Mouse (Mus musculus): ENCODE data around the gene Atad3a. TPM values are rescaled to one million over a fixed set of nuclear protein-coding genes. Genes with fewer than 3 reads are reported as not detected.

The Atad3a gene
- polyA plus RNA-seq, 1 experiment from 2014 or later: 123 TPM

DNA sequence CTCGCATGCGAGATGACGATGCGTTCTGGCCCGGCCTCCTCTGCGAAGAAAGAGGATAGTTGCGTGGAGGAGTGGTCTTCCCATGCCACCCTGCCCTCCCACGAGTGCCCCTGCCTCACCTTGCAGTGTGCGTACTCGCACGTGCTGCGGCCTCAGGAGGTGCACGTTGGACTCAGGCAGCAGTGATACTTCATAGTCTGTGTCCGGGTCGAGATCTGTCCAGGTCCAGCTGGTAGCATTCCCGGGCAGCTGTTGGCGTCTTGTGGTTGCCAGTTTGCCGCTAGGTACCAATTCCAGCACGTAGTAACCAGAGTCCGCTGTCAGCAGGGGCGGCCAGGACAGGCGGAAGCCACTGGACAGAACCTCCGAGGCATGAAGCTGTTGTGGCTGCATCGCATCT, 9.7 kb upstream of the Atad3a start:
- Histone ChIP-seq H3K27ac (ENCODE audit: low read length) (no peak overlapping the region), H3K27me3 (ENCODE audit: control insufficient read depth, insufficient read depth, low read length) (peaks cover 22% of the 10 kb centered on the region), H3K36me3 (ENCODE audit: control insufficient read depth, insufficient read depth) (no peaks in the 10 kb centered on the region), H3K9ac (ENCODE audit: low read length) (peak overlapping the region; percentile 85), H3K9me3 (replicated peaks; ENCODE audit: control insufficient read depth, low read length) (no peaks in the 10 kb centered on the region), H3K4me2 (ENCODE audit: low read depth, low read length) (peak overlapping the region; percentile 92), H3K4me3 (ENCODE audit: low read length) (peak overlapping the region; percentile 65), H3K4me1 (ENCODE audit: control insufficient read depth, insufficient read depth, low read length) (peaks cover 22% of the 10 kb centered on the region)
- no peak for ATAC-seq (replicated peaks; ENCODE audit: extremely low read depth, insufficient read depth, low FRiP score)
- WGBS: 41% methylated on average over 24 of the region's 24 CpGs

DNA sequence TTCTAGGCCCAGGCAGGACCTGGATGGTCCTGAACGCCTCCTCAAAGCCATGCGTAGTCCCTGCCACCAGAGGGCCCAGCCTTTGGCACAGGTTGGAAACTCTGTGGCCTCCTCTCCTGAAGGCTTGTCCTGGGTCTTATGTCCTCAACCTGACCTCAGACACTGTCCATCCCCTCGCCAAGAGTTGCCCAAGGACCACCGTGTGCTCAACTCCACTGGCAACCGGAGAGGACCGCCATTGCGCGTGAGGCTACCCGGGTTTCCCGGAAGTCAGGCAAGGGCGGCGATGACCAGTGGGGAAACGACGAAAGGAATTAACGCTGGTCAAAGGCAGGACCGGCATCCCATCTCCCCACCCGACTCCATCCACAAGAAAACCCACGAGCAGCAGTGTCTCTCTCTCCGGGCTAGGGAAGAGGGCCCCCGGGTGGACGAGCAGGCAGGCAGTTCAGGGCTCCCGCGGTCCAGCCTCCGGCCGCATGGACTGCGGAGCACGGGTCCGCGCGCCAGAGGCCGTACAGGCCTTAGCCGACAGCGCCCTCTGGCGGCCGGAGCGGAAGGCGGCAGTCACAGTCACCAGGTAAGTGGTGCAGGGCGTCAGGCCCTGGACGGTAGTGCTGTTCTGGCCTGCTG, 9.1 kb upstream of the Atad3a start:
- ATAC-seq (replicated peaks; ENCODE audit: extremely low read depth, insufficient read depth, low FRiP score): peak; percentile 86
- peaks cover 22% of the 10 kb centered on the region for H3K27me3 ChIP-seq (ENCODE audit: control insufficient read depth, insufficient read depth, low read length)
- H3K9ac ChIP-seq (ENCODE audit: low read length): peak overlapping the region; percentile 85
- H3K4me2 ChIP-seq (ENCODE audit: low read depth, low read length): peak overlapping the region; percentile 92
- H3K4me3 ChIP-seq (ENCODE audit: low read length): peak overlapping the region; percentile 65
- peaks cover 16% of the 10 kb centered on the region for H3K4me1 ChIP-seq (ENCODE audit: control insufficient read depth, insufficient read depth, low read length)
- peak overlapping the region; percentile 81 for H3K27ac ChIP-seq (ENCODE audit: low read length)
- WGBS: 0% methylated on average over 39 of the region's 39 CpGs
- no peaks in the 10 kb centered on the region for H3K36me3 ChIP-seq (ENCODE audit: control insufficient read depth, insufficient read depth)
- H3K9me3 ChIP-seq (replicated peaks; ENCODE audit: control insufficient read depth, low read length): no peaks in the 10 kb centered on the region

DNA sequence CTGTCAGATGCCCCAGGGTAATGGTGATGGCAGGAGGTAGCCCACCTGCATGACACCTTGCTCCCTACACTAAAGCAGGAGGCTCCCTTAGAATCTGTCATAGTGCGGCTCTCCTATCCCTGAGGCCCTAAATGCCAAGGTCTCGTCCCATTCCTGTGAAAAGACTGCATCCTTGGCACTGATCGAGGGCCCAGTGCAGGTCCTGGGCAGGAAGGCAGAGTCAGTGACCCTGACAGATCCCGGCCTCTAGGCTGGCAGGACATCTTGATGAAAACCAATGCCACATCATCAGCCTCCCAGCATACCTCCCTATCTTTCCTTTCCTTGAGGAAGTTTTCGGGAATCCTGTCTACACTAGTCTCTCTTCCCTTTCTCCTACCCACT, 8.6 kb upstream of the Atad3a start:
- H3K4me1 ChIP-seq (ENCODE audit: control insufficient read depth, insufficient read depth, low read length): peaks cover 12% of the 10 kb centered on the region
- no peak overlapping the region for H3K27ac ChIP-seq (ENCODE audit: low read length)
- no peaks in the 10 kb centered on the region for H3K36me3 ChIP-seq (ENCODE audit: control insufficient read depth, insufficient read depth)
- no peak for ATAC-seq (replicated peaks; ENCODE audit: extremely low read depth, insufficient read depth, low FRiP score)
- peak overlapping the region; percentile 92 for H3K4me2 ChIP-seq (ENCODE audit: low read depth, low read length)
- 56% methylated on average over 5 of the region's 5 CpGs for WGBS
- peaks cover 20% of the 10 kb centered on the region for H3K27me3 ChIP-seq (ENCODE audit: control insufficient read depth, insufficient read depth, low read length)
- H3K9me3 ChIP-seq (replicated peaks; ENCODE audit: control insufficient read depth, low read length): no peaks in the 10 kb centered on the region
- peak overlapping the region; percentile 85 for H3K9ac ChIP-seq (ENCODE audit: low read length)
- H3K4me3 ChIP-seq (ENCODE audit: low read length): peak overlapping the region; percentile 65

DNA sequence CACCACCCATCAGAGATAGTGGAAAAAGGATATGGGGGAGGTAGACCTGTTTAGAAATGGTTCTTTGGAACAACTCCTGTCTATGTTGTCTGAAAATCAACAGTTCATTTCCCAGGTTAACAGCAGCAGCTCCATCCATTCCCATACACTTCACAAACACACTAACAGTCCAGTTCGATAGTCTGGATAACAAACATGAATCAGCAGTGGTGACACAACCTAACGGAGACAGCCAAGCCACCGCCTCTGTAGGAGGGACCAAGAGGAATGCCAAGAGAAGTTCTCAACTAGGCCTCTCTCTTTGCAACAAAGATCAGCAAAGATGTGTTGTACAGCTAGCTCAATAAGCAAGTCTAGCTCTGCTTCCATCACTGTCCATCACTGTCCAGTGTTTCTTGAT, 1.5 kb upstream of the Atad3a start:
- peaks cover 23% of the 10 kb centered on the region for H3K4me1 ChIP-seq (ENCODE audit: control insufficient read depth, insufficient read depth, low read length)
- no peak overlapping the region; the same call in 1 of the 2 replicates for H3K4me2 ChIP-seq (ENCODE audit: low read depth, low read length)
- H3K36me3 ChIP-seq (ENCODE audit: control insufficient read depth, insufficient read depth): no peaks in the 10 kb centered on the region
- no peak overlapping the region for H3K4me3 ChIP-seq (ENCODE audit: low read length)
- no peak overlapping the region for H3K9ac ChIP-seq (ENCODE audit: low read length)
- H3K27ac ChIP-seq (ENCODE audit: low read length): no peak overlapping the region
- 81% methylated on average over 3 of the region's 3 CpGs for WGBS
- H3K27me3 ChIP-seq (ENCODE audit: control insufficient read depth, insufficient read depth, low read length): no peaks in the 10 kb centered on the region
- no peaks in the 10 kb centered on the region for H3K9me3 ChIP-seq (replicated peaks; ENCODE audit: control insufficient read depth, low read length)
- ATAC-seq (replicated peaks; ENCODE audit: extremely low read depth, insufficient read depth, low FRiP score): no peak

DNA sequence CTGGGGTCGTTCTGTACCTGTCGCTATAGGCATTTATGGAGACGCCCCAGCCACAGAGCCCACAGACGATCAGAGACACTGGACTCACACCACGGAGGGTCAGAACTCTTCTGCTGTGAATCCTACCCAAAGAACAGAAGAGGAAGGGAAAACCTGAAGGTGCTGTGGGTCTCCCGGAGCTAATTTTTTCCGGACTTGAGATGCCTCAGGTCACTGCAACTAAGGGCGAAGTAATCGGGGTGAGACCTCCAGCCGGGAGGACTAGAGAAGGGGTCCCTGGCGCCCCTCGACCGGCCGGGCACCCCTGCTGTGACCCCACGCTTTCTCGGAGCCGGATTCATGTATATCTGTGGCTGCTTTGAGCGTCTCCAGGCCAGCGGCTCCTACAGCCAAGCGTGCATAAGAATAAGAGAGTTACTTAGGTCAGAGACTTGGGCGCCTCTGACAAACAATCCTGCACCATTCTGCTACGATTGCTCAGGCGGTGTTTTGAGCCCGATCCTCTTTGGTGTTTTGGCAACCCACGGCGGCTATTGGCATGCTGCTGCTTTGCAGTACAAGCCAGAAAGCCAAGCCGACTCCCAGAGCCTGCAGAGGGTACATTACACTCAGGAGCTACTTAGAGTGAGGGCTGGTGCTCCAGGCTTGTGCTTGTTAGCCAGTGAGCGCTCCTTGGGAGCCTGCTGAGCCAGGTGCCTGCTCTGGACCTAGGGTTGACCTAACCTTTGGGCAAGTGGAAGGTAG, 635 bp upstream of the Atad3a start:
- H3K9ac ChIP-seq (ENCODE audit: low read length): peak overlapping the region; percentile 88
- no peaks in the 10 kb centered on the region for H3K9me3 ChIP-seq (replicated peaks; ENCODE audit: control insufficient read depth, low read length)
- H3K27me3 ChIP-seq (ENCODE audit: control insufficient read depth, insufficient read depth, low read length): no peaks in the 10 kb centered on the region
- 2% methylated on average over 28 of the region's 28 CpGs for WGBS
- no peak for ATAC-seq (replicated peaks; ENCODE audit: extremely low read depth, insufficient read depth, low FRiP score)
- peak overlapping the region; percentile 54 for H3K27ac ChIP-seq (ENCODE audit: low read length)
- H3K36me3 ChIP-seq (ENCODE audit: control insufficient read depth, insufficient read depth): peaks cover 2% of the 10 kb centered on the region
- H3K4me3 ChIP-seq (ENCODE audit: low read length): peak overlapping the region; percentile 84
- peaks cover 31% of the 10 kb centered on the region for H3K4me1 ChIP-seq (ENCODE audit: control insufficient read depth, insufficient read depth, low read length)
- H3K4me2 ChIP-seq (ENCODE audit: low read depth, low read length): peak overlapping the region; percentile 99

DNA sequence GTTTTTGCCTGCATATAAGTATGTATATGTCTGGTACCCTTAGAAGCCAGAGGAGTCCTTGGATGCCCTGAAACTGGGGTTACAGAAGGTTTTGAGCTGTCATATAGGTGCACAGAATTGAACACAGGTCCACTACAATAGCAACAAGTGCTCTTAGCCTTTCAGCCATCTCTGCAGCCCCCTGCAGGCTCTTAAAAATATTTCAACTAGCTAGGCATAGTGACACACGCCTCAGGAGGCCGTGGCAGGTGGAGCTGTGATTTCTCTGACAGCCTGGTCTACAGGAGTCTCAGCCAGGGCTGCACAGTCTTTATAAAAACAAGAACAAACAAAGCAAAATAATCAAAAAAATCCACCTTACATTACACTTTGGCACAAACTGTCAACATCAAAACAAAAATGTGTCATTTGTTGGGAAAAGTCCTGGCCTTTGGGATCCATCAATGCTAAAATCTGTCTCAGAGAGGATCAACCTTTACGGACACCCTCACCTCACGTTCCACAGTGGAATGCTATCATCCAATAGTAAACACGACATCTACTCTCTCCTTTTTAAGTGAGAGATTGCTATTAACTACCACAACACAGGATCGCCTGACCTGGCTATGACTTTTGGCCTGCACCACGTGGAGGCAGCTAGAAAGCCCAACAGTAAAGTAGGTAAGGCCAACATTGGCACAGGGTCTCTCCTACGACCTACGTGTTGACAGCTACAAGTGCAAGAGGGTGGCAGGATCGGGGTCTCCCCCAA, 856 bp downstream of the Atad3a start:
- peak; percentile 5; the same call in 1 of the 2 replicates for ATAC-seq (replicated peaks; ENCODE audit: extremely low read depth, insufficient read depth, low FRiP score)
- H3K4me2 ChIP-seq (ENCODE audit: low read depth, low read length): peak overlapping the region; percentile 99
- peak overlapping the region; percentile 88 for H3K27ac ChIP-seq (ENCODE audit: low read length)
- peaks cover 16% of the 10 kb centered on the region for H3K36me3 ChIP-seq (ENCODE audit: control insufficient read depth, insufficient read depth)
- H3K4me3 ChIP-seq (ENCODE audit: low read length): peak overlapping the region; percentile 84
- no peaks in the 10 kb centered on the region for H3K27me3 ChIP-seq (ENCODE audit: control insufficient read depth, insufficient read depth, low read length)
- WGBS: 2% methylated on average over 10 of the region's 10 CpGs
- H3K9ac ChIP-seq (ENCODE audit: low read length): peak overlapping the region; percentile 78
- H3K4me1 ChIP-seq (ENCODE audit: control insufficient read depth, insufficient read depth, low read length): peaks cover 34% of the 10 kb centered on the region
- no peaks in the 10 kb centered on the region for H3K9me3 ChIP-seq (replicated peaks; ENCODE audit: control insufficient read depth, low read length)

DNA sequence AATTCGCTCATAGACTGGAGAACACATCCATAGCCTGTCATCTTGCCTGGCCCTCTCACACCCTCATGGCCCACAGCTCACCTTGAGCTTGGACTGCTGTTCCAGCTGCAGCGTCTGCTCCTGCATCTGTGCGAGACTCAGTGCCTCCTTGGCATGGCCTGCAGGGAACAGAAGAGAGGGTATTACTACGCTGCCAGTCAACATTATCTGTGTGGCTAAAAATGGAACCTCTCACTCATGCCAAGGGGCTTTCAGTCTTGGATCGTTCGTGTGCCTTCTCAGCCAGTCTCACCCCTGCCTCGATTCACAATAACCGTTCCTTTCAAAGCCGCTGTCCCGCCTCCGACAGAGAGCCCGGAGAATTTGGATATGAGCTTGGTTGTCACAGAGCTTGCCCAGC, 3.9 kb downstream of the Atad3a start:
- Histone ChIP-seq H3K9ac (ENCODE audit: low read length) (no peak overlapping the region), H3K4me3 (ENCODE audit: low read length) (no peak overlapping the region), H3K4me1 (ENCODE audit: control insufficient read depth, insufficient read depth, low read length) (peaks cover 34% of the 10 kb centered on the region), H3K9me3 (replicated peaks; ENCODE audit: control insufficient read depth, low read length) (no peaks in the 10 kb centered on the region), H3K27me3 (ENCODE audit: control insufficient read depth, insufficient read depth, low read length) (no peaks in the 10 kb centered on the region), H3K4me2 (ENCODE audit: low read depth, low read length) (peak overlapping the region; percentile 48), H3K36me3 (ENCODE audit: control insufficient read depth, insufficient read depth) (peaks cover 39% of the 10 kb centered on the region), H3K27ac (ENCODE audit: low read length) (peak overlapping the region; percentile 37; the same call in 1 of the 2 replicates)
- no peak; the same call in 1 of the 2 replicates for ATAC-seq (replicated peaks; ENCODE audit: extremely low read depth, insufficient read depth, low FRiP score)
- 51% methylated on average over 12 of the region's 12 CpGs for WGBS

DNA sequence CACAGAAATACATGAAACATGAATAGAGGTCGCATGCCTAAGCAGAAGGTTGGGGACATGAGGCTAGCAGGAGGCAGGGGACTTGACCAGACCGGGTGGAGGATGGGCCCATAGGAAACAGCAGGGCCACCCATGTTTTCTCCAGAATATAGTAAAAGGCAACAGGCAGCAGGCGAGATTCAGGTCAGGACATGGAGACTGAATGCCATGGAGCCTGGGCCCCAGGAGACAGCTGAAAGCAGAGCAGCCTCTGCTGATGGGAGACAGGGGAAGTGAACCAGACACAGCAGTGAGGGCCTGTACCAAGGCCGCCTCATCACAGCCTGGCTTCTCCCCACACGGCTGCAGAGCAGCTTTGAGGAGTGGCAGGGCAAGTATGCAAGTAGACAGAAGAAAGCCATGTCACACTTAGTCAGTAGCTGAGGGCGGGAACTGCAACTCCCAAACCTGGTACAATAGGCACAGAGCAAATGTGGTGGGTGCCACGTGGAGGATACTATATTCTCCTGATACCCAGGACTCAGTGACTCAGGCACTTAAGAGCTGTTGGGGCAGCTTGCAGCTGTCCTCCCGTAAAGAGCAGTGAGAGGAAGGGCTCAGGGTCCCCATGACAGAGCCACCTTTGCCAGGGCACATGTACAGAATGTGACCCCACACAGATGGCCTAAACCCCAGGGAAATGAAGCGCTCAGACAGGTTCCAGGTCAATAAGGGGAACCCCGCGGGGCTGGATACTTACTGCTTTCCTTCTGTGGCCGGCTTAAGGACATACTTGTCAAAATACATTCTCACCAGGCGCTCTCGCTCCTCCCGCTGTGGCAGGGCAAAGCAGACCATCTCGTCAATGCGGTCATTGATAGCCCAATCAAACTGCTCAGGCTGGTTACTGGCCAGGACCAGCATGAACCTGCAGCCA, 14.1 kb downstream of the Atad3a start:
- Histone ChIP-seq H3K9me3 (replicated peaks; ENCODE audit: control insufficient read depth, low read length) (no peaks in the 10 kb centered on the region), H3K9ac (ENCODE audit: low read length) (no peak overlapping the region), H3K27me3 (ENCODE audit: control insufficient read depth, insufficient read depth, low read length) (no peaks in the 10 kb centered on the region), H3K36me3 (ENCODE audit: control insufficient read depth, insufficient read depth) (peaks cover 76% of the 10 kb centered on the region), H3K4me1 (ENCODE audit: control insufficient read depth, insufficient read depth, low read length) (no peaks in the 10 kb centered on the region), H3K27ac (ENCODE audit: low read length) (no peak overlapping the region), H3K4me2 (ENCODE audit: low read depth, low read length) (no peak overlapping the region), H3K4me3 (ENCODE audit: low read length) (no peak overlapping the region)
- ATAC-seq (replicated peaks; ENCODE audit: extremely low read depth, insufficient read depth, low FRiP score): no peak
- WGBS: 87% methylated on average over 17 of the region's 17 CpGs

Data from heart, embryonic 16.5 days (tissue).